Mouse (Mus musculus) cerebellum, postnatal 25 days (tissue): ENCODE measurements around the gene Wnt3a.
A peak's percentile ranks its signal among the peaks of the same experiment; 100 is the strongest.
"Not testable (repeated sequence)": the region's sequence is repeated elsewhere in the genome, so short reads cannot be mapped to it uniquely, and the experiment has no call there.

Source experiments
- DNase-seq, 2 experiments: peaks; one replicate each; pipeline ENCODE4 v3.0.0; 2021; ENCODE audit warnings: mixed read lengths in 2 of 2

Gene Wnt3a

DNA sequence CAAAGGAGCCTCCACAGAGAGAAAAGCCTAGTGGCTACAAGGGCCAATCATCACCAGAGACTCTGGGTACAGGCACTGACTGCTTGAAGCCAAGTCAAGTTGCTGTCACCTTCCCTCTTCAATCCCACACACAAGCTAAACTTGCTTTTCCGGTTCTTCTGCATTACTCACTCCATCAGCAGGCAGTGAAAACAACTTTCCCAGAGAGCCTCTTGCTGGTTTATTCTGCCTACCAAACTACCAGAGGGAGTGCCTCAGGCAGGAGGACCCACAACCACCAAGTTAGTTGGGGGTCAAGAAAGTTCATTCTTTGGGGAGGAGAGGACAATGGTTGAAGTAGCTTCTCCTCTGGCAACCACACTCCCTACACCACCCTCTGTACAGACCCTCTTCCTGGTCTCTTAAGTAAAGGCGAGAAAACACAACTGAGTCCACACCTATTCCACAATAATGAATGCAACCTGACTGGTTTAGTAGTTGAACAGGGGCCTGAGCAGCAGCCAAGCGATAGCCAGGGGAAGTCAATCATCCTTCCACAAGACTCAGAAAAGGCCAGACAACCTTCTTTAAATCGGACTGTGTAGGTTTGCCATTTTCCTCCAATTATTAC is 72.1 kb downstream of the Wnt3a start:
- DNase-seq = no peak

DNA sequence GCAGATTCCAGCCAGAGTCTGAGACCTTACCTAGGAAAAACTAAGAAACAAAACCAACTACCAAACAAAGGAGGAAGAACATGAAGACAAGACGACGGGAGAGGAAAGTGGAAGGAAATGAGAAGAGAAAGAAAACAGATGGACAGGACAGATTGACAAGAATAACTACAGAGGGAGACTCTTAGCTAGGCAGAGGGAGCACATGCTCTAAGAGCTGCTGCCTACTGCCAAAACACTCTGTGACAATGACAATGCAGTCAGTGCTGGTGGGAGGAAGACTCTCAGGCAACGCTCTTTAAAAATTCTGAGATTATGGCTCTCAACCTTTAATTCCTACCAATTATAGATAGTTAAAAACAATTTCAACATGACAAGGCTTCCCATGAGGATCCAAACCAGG is 73.6 kb downstream of the Wnt3a start:
- DNase-seq = no peak

DNA sequence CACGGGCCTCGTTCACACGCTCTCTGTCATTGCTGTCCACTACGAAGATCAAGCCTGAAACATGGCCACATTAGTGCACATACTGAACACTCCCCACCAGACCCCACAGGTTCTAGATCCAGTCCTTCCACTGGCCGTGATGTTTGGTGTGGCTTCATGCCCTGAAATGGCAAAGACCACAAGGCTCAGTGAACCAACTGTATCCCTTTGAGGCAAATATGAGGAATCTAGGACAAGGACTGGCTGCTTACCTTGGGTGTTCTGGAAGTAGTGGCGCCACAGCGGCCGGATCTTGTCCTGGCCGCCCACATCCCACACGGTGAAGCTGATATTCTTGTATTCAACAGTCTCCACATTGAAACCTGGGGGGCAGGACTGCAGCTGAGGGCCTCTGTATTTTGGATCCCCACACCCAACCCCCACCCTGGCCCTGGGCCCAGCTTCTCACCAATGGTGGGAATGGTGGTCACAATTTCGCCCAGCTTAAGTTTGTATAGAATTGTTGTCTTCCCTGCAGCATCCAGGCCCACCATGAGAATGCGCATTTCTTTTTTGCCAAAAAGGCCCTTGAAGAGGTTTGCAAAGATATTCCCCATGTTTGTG is 77.6 kb downstream of the Wnt3a start:
- no peak for DNase-seq

DNA sequence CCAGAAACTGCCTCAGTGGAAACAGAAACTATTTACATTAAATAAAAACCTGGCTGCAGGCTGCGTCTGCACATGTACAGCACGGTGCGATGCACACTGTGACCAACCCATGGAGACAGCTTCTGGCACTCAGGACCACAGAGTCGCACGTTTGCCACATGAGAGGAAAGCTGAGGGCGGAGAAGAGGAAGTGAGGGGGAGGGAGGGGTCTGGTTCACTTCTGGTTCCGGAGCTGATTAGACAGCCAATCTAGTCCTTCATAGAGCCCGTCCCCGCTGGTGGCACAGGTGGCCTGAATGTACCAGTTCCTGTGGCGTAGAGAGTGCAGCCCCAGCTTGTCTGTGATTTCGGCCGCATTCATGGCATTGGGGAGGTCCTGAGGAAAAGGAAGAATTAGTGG is 78.2 kb downstream of the Wnt3a start:
- DNase-seq = not testable (repeated sequence)

DNA sequence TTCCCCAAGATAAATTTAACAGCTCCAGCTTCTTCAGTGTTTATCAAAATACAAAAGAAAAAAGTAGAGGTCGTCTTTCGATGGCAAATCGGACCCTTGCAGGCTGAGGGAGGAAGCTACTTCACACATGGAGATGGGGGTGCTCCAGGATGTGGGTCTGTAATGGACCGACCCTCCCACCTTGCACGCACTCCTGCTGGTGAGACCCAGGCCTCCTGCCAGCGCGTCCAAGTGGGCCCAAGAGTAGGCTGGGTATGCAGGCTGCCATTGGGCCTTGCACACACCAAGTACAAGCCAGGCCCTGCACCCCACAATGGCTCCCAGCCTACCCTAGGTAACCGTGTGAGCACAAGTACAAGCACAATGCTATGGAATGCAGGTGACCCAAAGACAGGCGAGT is 79.0 kb downstream of the Wnt3a start:
- DNase-seq = not testable (repeated sequence)

DNA sequence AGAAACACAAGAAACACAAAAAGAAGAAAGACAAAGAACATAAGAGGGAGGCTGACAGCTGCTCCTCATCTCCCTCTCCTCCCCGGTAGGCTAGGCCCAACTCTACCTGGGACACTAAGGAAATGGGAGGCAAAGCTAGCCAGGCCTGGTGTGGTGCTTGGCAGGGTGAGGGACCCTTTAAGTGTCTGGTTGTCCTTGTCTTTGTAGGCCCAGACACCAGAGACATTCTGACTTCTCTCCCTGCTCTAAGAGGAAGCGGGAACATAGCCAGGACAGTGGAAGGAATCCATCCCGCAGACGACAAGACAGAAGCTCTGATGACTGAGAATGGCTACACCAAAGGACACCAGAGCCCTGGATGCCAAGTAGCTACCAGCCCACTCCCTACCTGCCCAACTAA is 80.5 kb downstream of the Wnt3a start:
- DNase-seq = no peak

DNA sequence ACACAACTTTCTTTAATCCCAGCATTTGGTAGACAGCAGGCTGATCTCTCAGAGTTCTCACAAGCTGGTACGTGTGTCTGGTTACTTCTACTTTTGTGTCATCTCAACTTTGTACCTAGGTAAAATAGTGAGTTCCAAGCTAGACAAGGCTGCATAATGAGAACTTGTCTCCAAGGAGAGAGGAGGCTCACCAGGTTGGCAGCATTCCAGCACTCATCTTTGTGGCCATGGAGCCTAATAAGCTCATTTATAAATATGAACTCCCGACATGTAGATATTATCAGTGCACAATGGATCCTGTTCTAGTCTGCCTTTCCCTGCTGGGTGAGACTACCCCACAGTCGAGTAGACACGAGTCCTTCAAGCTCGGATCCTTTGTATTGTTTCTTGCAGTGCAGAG is 81.0 kb downstream of the Wnt3a start:
- DNase-seq = peak in 1 of 2 experiments; percentile 52

DNA sequence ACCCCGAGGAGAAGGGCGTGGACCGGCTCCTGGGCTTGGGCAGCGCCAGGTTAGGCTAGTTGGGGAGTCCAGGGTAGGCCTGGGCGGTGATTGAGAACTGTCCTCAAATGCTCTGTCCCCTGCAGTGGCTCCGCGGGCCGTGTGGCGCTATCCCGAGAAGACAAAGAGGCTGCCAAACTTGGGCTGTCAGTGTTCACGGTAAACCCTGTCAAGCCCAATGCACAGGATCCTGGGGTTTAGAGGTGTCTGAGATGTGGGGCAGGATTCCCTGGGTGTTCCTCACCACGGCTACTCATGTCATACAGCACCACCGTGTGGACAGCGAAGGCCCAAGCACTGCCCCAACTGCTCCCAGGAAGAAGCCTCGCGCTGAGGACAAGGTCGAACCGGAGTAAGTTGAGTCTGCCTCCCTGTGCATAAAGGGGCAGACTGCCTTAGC is 81.5 kb downstream of the Wnt3a start:
- peak; percentile 62 to 73 for DNase-seq

DNA sequence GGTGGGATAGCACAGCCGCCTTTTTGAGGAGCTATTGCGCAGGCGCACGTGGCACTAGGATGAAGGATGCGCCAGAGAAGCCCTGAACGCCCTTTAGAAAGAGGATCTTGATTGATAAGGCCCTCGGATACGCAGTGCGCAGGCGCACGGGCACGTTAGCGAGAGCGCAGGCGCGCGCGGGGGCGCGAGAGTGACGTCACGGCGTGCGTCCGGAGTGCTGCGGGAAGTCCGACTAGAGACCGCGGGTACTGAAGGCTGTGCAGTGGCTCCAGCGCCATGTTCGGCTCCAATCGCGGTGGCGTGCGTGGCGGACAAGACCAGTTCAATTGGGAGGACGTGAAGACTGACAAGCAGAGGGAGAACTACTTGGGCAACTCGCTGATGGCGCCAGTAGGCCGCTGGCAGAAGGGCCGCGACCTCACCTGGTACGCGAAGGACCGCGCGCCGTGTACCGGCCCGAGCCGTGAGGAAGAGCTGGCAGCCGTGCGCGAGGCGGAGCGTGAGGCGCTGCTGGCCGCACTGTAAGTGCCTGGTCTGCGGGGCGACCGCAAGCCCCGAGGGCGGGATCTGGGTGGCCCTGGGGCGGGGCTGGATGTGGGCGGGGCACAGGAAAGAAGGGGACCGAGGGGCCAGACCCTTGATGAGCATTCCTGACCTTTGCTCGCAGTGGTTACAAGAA is 82.3 kb downstream of the Wnt3a start, which contains the start of gene 2310033P09Rik:
2310033P09Rik (plus strand) TSS at position 169 of the 679 bp plus-strand sequence.
- DNase-seq = peak; percentile 96 to 97

DNA sequence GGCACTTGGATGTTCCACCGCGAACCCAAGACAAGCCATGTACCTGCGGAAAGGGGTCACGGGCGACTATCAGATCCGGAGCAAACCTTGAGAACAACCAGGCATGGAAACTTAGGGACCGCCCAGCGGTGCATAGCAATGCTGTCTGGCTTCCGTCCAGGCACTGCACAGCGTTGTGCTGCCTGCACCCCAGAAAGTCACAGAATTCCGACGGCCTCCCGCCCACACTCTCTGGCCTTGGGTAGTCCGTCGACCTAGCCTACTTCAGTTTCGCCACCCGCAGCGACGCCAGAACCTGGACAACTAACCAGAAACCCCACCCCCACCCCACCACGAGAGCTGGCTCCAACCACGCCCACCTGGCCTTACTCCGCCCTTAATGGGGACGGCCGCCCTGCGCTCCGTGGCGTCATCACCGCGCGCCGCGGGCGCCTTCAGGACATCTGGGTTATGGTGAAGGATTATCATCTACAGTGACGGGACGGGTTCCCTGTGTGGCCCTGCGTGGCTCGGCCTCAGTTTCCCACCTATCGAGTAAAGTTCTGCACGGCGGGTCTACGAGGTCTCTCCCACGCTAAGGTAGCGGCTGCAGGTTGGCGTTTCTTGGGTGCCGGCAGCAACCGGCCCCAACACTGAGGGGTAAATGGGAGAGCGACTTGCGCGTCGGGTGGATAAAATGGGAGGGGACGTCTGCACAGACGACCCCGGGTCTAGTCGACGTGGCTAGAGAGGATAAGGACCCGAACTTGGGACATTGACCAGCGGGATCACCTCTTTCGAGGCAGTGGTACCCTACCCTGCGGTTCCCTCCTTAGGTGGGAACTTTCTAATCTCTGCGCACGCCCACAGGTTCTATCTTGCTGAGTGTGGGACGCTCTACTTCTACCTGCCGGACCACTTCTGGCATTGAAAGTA is 88.2 kb downstream of the Wnt3a start, which contains the start of gene Mrpl55:
Mrpl55 (plus strand) TSS at position 406 of the 915 bp plus-strand sequence.
- DNase-seq = peak; percentile 92 to 97

DNA sequence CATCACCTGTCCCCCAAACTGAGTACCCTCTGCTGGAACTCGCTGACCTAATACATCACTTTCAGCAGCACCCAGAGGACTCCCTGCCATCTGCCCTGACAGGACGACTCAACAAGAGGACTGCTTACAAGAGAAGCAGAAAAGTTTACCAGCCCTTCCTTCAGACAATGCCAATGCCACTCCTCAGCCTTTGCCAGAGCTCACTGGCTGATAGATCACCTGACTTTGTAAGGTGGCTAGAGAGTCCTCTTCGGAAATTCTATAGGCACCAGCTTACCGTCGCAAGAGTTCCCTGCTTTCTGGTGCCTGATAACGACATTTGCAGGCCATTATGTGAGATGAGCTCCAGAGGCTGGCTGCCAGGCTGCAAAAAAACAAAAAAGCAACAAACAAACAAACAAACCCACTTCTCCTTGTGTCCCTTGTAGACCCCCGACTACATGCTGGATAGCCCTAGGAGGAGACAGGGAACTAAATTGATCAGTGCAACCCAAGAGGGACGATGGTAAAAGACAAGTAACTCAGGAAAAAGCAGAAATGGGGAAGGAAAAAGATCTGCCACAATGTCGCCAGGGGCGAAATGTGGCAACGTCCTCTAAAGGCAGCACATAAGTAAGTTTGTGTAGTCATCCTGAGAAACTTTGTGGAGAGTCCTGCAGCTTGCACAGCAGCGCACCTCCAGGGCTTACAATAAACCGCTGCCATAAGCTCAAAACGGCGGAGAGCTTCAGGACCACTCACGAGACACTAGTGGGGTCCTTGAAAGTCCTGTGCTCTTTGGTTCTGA is 89.1 kb downstream of the Wnt3a start:
- no peak for DNase-seq
